Mouse (Mus musculus) limb, embryonic 14.5 days (tissue): ENCODE data around the gene Ptprt. TPM values are rescaled to one million over a fixed set of nuclear protein-coding genes. Genes with fewer than 3 reads are reported as not detected.

ENCODE experiments used
- ATAC-seq: fragments of 200-750 bp; cut with Nextera tagmentation; 2 replicates; pipeline ENCODE4 v1.8.0; 2017; ENCODE audit warnings: low read depth, moderate number of reproducible peaks, moderate TSS enrichment; ENCODE audit not compliant: low FRiP score
- DNase-seq: peaks from one replicate; pipeline ENCODE4 v3.0.0-alpha.2; 2015; ENCODE audit warnings: low spot score
- H3K27ac ChIP-seq: fragments of 300-500 bp; sonication (generic); replicated peaks from 2 replicates; pipeline ENCODE4 v1.5.1; 2014; ENCODE audit warnings: low read depth, mild to moderate bottlenecking, low read length, moderate library complexity, mixed read lengths
- H3K27me3 ChIP-seq: fragments of 300-500 bp; sonication (generic); 2 replicates; pipeline ENCODE4 v1.6.1; 2014; ENCODE audit warnings: low read length, mixed read lengths; ENCODE audit not compliant: control insufficient read depth, insufficient read depth
- H3K36me3 ChIP-seq: fragments of 300-500 bp; sonication (generic); 2 replicates; pipeline ENCODE4 v1.6.1; 2014; ENCODE audit warnings: mild to moderate bottlenecking, low read length, moderate library complexity, mixed read lengths; ENCODE audit not compliant: control insufficient read depth, insufficient read depth
- H3K4me1 ChIP-seq: fragments of 300-500 bp; sonication (generic); 2 replicates; pipeline ENCODE4 v1.6.1; 2014; ENCODE audit warnings: antibody characterized with exemption, low read length, mixed read lengths; ENCODE audit not compliant: control insufficient read depth, insufficient read depth
- H3K4me2 ChIP-seq: fragments of 300-500 bp; sonication (generic); replicated peaks from 2 replicates; pipeline ENCODE4 v1.6.1; 2014; ENCODE audit warnings: low read depth, mild to moderate bottlenecking, low read length, moderate library complexity; ENCODE audit not compliant: severe bottlenecking
- H3K4me3 ChIP-seq: fragments of 300-500 bp; sonication (generic); replicated peaks from 2 replicates; pipeline ENCODE4 v1.5.1; 2014; ENCODE audit warnings: low read length
- H3K9ac ChIP-seq: fragments of 300-500 bp; sonication (generic); 2 replicates; pipeline ENCODE4 v1.6.1; 2014; ENCODE audit warnings: mild to moderate bottlenecking, low read depth, low read length, moderate library complexity; ENCODE audit not compliant: severe bottlenecking
- H3K9me3 ChIP-seq: fragments of 300-500 bp; sonication (generic); 2 replicates; pipeline ENCODE4 v1.6.1; 2016; ENCODE audit warnings: low read length; ENCODE audit not compliant: control insufficient read depth
- POLR2A ChIP-seq: fragments of 200-500 bp; IDR thresholded peaks from 2 replicates; pipeline ENCODE4 v1.8.0; 2012; ENCODE audit warnings: inconsistent platforms, mild to moderate bottlenecking, moderate library complexity, borderline replicate concordance; ENCODE audit not compliant: insufficient read depth, insufficient read length; ENCODE audit errors: extremely low read depth
- WGBS: fragments of 180-500 bp; shearing (Covaris S2); extraction: QIAGEN DNeasy Blood & Tissue Kit; methylation state at CpG from one replicate; pipeline ENCODE4 v1.1.7; 2014; 5-methylcytosine and 5-hydroxymethylcytosine counted together
- polyA plus RNA-seq, 2 experiments: library from polyadenylated mRNA; depleted of rRNA in 1 of 2; stranded (reverse) in 1 of 2; unstranded in 1 of 2; fragments of >200 nt; fragmentation: Nextera tagmentation in 1 of 2; extraction: Ambion mirVana in 1 of 2; gene quantifications; 2 replicates each; pipeline versions ENCODE4 v1.2.1 to v1.2.3; 2012 to 2014

Ptprt gene
- polyA plus RNA-seq, 2 experiments, result 2.2 to 3.1 TPM

- no peak for TF ChIP-seq POLR2A
- Histone ChIP-seq H3K9me3 (no peaks in the 10 kb centered on the region), H3K4me1 (peaks cover 6% of the 10 kb centered on the region; the same call in 1 of the 2 replicates), H3K9ac (no peak overlapping the region), H3K36me3 (no peaks in the 10 kb centered on the region), H3K27me3 (peaks cover 57% of the 10 kb centered on the region), H3K4me3 (peak overlapping the region; percentile 50), H3K27ac (no peak overlapping the region), H3K4me2 (peak overlapping the region; percentile 93)
- DNase-seq (peak; percentile 87), ATAC-seq (no peak)
- under 1% methylated on average over 18 of the region's 18 CpGs for WGBS
These were observed 1.9 kb downstream of the Ptprt start for GRCm38 (mm10) chr2:162658997-162659396.

- Histone ChIP-seq H3K27me3 (peaks cover 57% of the 10 kb centered on the region), H3K9ac (no peak overlapping the region), H3K27ac (no peak overlapping the region), H3K4me3 (no peak overlapping the region), H3K9me3 (no peaks in the 10 kb centered on the region), H3K36me3 (no peaks in the 10 kb centered on the region), H3K4me1 (peaks cover 6% of the 10 kb centered on the region; the same call in 1 of the 2 replicates), H3K4me2 (no peak overlapping the region)
- TF ChIP-seq POLR2A, result no peak
- WGBS, result 48% methylated on average over 7 of the region's 7 CpGs
- DNase-seq (no peak), ATAC-seq (no peak)
These were observed 3.4 kb downstream of the Ptprt start for GRCm38 (mm10) chr2:162657541-162657940.

- H3K4me2 ChIP-seq, result no peak overlapping the region
- 86% methylated on average over 4 of the region's 4 CpGs for WGBS
- H3K9ac ChIP-seq, result no peak overlapping the region
- no peak for TF ChIP-seq POLR2A
- no peak overlapping the region for H3K4me3 ChIP-seq
- peaks cover 2% of the 10 kb centered on the region; the same call in 1 of the 2 replicates for H3K4me1 ChIP-seq
- no peaks in the 10 kb centered on the region for H3K36me3 ChIP-seq
- H3K27me3 ChIP-seq, result peaks cover 26% of the 10 kb centered on the region
- H3K27ac ChIP-seq, result no peak overlapping the region
- ATAC-seq (no peak), DNase-seq (no peak)
- no peaks in the 10 kb centered on the region for H3K9me3 ChIP-seq
These were observed 6.5 kb downstream of the Ptprt start for GRCm38 (mm10) chr2:162654416-162654815.

GRCm38 (mm10) chr2:162638676-162639075 is 22.3 kb downstream of the Ptprt start:
- 16% methylated on average over 4 of the region's 4 CpGs for WGBS
- DNase-seq (peak; percentile 41), ATAC-seq (peak; percentile 44; the same call in 1 of the 2 replicates)
- Histone ChIP-seq H3K9me3 (no peaks in the 10 kb centered on the region), H3K27me3 (no peaks in the 10 kb centered on the region), H3K4me1 (peaks cover 13% of the 10 kb centered on the region), H3K4me2 (no peak overlapping the region), H3K27ac (no peak overlapping the region), H3K36me3 (no peaks in the 10 kb centered on the region), H3K4me3 (no peak overlapping the region), H3K9ac (no peak overlapping the region)
- TF ChIP-seq POLR2A, result no peak

GRCm38 (mm10) chr2:162637537-162637936 is 23.4 kb downstream of the Ptprt start:
- ATAC-seq (no peak), DNase-seq (peak; percentile 34)
- Histone ChIP-seq H3K4me3 (no peak overlapping the region), H3K9me3 (no peaks in the 10 kb centered on the region), H3K27me3 (no peaks in the 10 kb centered on the region), H3K9ac (no peak overlapping the region), H3K36me3 (no peaks in the 10 kb centered on the region), H3K4me1 (peaks cover 13% of the 10 kb centered on the region), H3K4me2 (no peak overlapping the region), H3K27ac (no peak overlapping the region)
- 56% methylated on average over 1 of the region's 1 CpGs for WGBS
- TF ChIP-seq POLR2A, result no peak

- TF ChIP-seq POLR2A, result no peak
- ATAC-seq (peak; percentile 30; the same call in 1 of the 2 replicates), DNase-seq (no peak)
- no peaks in the 10 kb centered on the region for H3K36me3 ChIP-seq
- no peaks in the 10 kb centered on the region for H3K9me3 ChIP-seq
- WGBS, result 42% methylated on average over 9 of the region's 9 CpGs
- peaks cover 13% of the 10 kb centered on the region for H3K4me1 ChIP-seq
- no peak overlapping the region for H3K4me2 ChIP-seq
- no peak overlapping the region for H3K4me3 ChIP-seq
- no peaks in the 10 kb centered on the region for H3K27me3 ChIP-seq
- H3K9ac ChIP-seq, result no peak overlapping the region
- no peak overlapping the region for H3K27ac ChIP-seq
These were observed 24.4 kb downstream of the Ptprt start for GRCm38 (mm10) chr2:162636387-162637009.
